Mouse (Mus musculus): ENCODE measurements around the gene Ankrd22.

- no peak for TF ChIP-seq POLR2A (IDR thresholded peaks at IDR 0.05; ENCODE audit: low read depth, low read length)
- no peak for TF ChIP-seq CTCF (IDR thresholded peaks at IDR 0.05; ENCODE audit: borderline replicate concordance, insufficient read depth, low read length)
Measured at GRCm38 (mm10) chr19:34213251-34213645, 47.4 kb upstream of the Ankrd22 start.

Measured in embryonic fibroblast, embryonic 13.5 days (primary cell).